Mouse (Mus musculus) frontal cortex, adult (tissue): Measurements from ENCODE around the gene Slc22a21.

Experiments
- ATAC-seq: cut with Nextera tagmentation; 2 replicates; pipeline ENCODE4 v1.9.2; 2017; ENCODE audit warnings: mild to moderate bottlenecking, moderate library complexity, mixed read lengths; ENCODE audit not compliant: low TSS enrichment

Slc22a21 gene

DNA sequence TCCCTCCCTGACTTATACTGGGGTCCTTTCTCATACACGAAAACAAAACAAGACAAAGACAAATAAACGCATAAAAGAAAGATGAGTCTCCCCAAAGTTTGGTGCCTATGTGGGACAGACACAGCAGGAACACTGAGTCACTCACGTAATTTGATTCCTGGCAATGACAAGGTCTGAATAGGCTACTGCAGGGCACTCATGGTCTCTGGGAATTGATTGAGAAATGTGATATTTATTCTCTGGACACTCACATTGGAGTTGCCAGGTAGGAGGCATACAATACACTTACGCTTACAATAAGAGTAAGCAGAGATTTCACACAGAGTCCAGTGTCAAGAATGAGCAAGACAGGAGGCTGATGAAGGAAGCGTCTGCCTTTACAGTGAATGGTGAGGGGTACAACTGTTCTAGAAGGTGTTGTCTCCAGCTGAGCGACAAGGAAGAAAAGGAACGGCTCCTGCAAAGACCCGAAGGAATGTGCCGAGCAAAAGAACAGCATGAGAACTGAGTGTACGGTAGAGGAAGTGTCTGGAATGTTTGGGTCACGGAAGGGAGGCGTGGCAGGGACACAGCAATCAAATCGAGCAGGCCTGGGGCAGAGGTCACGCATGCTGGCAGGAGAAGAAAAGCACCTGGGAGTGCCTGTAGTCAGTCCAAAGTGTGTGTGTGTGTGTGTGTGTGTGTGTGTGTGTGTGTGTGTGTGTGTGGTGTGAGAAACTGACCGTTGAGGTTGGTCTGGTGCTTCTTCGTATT lies 76.2 kb downstream of the Slc22a21 start:
- no peak for ATAC-seq

DNA sequence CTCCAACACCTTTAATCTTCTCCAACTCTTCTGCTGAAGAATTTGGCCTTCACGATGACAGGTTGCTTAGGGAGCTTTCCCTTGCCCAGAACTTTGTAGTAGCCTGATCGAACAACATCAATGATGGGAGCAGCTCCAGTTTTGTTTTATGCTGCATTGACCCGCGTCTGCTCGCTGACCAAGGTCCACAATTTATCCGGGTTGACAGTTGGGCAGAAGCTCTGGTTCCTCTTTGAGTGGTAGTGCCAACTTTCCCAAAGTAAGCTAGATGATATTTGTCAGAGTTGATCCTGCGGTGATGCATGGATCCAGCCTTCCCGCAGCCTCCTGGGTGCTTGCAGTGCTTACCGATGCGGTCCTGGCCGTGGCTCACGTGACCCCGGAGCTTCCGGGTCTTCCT lies 77.4 kb downstream of the Slc22a21 start:
- ATAC-seq: no peak

DNA sequence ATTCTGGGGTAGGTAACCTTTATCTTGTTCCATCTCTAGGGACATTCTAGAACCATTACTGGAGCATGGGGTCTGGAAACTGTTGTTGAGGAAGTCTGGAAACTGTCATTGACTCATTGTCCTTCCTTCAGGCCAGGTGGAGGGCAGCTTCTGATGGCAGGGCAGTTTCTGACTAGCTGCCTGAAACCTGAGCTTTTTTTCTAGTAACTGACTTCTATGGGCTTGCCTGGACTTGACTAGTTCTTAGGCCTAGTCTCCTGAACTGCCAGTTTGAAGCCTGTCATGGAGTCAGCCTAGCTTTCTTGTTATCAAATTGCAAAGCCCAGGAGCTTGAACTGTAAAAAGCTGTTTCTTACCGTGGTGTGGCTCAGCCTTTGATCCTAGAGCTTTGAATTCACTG lies 79.1 kb downstream of the Slc22a21 start:
- no peak for ATAC-seq

DNA sequence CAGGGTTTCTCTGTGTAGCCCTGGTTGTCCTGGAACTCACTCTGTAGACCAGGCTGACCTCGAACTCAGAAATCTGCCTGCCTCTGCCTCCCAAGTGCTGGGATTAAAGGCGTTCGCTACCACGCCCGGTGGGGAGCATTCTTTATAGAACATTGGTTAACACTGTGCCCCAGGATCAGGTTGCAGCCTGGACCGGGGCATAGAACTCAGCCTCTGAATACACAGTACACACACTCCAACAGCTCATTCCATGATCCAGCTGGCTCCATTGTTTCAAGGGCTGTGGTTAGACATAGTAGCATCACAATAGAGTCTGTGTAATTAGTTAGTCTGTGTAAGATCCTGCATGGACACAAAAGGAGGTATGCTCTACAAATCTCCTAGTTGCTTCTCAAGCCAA lies 80.2 kb downstream of the Slc22a21 start:
- ATAC-seq: no peak
